In genomic region chr7:125393654-125394346, GRCm38 (mm10) we compare ENCODE assay signal across 8 mouse cellular contexts. TPM values are rescaled to one million over a fixed set of nuclear protein-coding genes. Genes with fewer than 3 reads are reported as not detected.
DNase-seq lines count a peak whose midpoint lies in the region; ATAC-seq and TF ChIP-seq lines count a peak whose summit lies in the region.

No protein-coding gene starts in this region.

- TF ChIP-seq CTCF in lung, postnatal 0 days (IDR thresholded peaks at IDR 0.05): peak; percentile 99

- peak overlapping the region; percentile 34 for H3K4me3 ChIP-seq in hindbrain, embryonic 11.5 days (ENCODE audit: low read depth, low read length)
- 0 out of 2 replicates have a peak overlapping the region, but pooled peaks have one; percentile 23 for H3K4me3 ChIP-seq in lung, postnatal 0 days (ENCODE audit: low read depth, low read length)

- peak overlapping the region; percentile 61 for H3K9ac ChIP-seq in hindbrain, embryonic 11.5 days (ENCODE audit: low read depth, low read length)
- H3K9ac ChIP-seq in lung, postnatal 0 days (replicated peaks; ENCODE audit: low read depth): no peak overlapping the region

- H3K36me3 ChIP-seq in hindbrain, embryonic 11.5 days (ENCODE audit: control insufficient read depth, insufficient read depth, low read length): no peaks in the 10 kb centered on the region
- no peaks in the 10 kb centered on the region for H3K36me3 ChIP-seq in lung, postnatal 0 days (ENCODE audit: insufficient read depth, low read length)

- WGBS in hindbrain, embryonic 11.5 days: under 1% methylated on average over 32 of the region's 33 CpGs
- under 1% methylated on average over 33 of the region's 33 CpGs for WGBS in lung, postnatal 0 days

- ATAC-seq in hindbrain, embryonic 11.5 days (ENCODE audit: low FRiP score): peak; percentile 91
- peak; percentile 88 for ATAC-seq in lung, postnatal 0 days

- no peak for TF ChIP-seq EP300 in lung, postnatal 0 days (IDR thresholded peaks at IDR 0.05)

- no peaks in the 10 kb centered on the region; the same call in 1 of the 2 replicates for H3K4me1 ChIP-seq in hindbrain, embryonic 11.5 days (replicated peaks; ENCODE audit: control insufficient read depth, insufficient read depth, low read length)
- 0 out of 2 replicates have a peak, but pooled peaks cover 4% of the 10 kb centered on the region for H3K4me1 ChIP-seq in lung, postnatal 0 days (ENCODE audit: insufficient read depth, low read depth, low read length)

- no peaks in the 10 kb centered on the region for H3K9me3 ChIP-seq in hindbrain, embryonic 11.5 days (ENCODE audit: control insufficient read depth, low read length)
- H3K9me3 ChIP-seq in lung, postnatal 0 days (ENCODE audit: low read length): no peaks in the 10 kb centered on the region

- no peaks in the 10 kb centered on the region; the same call in 1 of the 2 replicates for H3K27me3 ChIP-seq in hindbrain, embryonic 11.5 days (ENCODE audit: control insufficient read depth, insufficient read depth, low read length)
- H3K27me3 ChIP-seq in lung, postnatal 0 days (replicated peaks; ENCODE audit: insufficient read depth, low read length): no peaks in the 10 kb centered on the region

- peak; percentile 91 for DNase-seq in Muller cell, postnatal 12 days (ENCODE audit: inconsistent ontology term)
- DNase-seq in cerebellum, adult 9-10 months: peak; percentile 95
- peak; percentile 90 to 99 for DNase-seq in frontal cortex, adult 2 months (ENCODE audit: extremely low spot score in 1 of 2, low spot score in 1 of 2)
- peak; percentile 98 for DNase-seq in hindbrain, embryonic 11.5 days (ENCODE audit: low spot score)
- DNase-seq in layer of hippocampus, postnatal 10 days (ENCODE audit: low spot score in 2 of 2): peak; percentile 99
- DNase-seq in lung, postnatal 0 days (ENCODE audit: low spot score): peak; percentile 93
- DNase-seq in ovary, postnatal 14 days (ENCODE audit: low spot score): peak; percentile 98
- peak; percentile 72 to 88 for DNase-seq in thymus, postnatal 10 days (ENCODE audit: low spot score in 2 of 2)

- H3K4me2 ChIP-seq in hindbrain, embryonic 11.5 days (replicated peaks; ENCODE audit: low read depth, low read length): peak overlapping the region; percentile 71
- H3K4me2 ChIP-seq in lung, postnatal 0 days (replicated peaks; ENCODE audit: low read depth, low read length): peak overlapping the region; percentile 58

- no peak overlapping the region for H3K27ac ChIP-seq in hindbrain, embryonic 11.5 days (ENCODE audit: low read depth, low read length)
- H3K27ac ChIP-seq in lung, postnatal 0 days (ENCODE audit: low read length): no peak overlapping the region

RNA-seq across cellular contexts. Expression of gene Kdm8, which starts 50.7 kb away (rescaled TPM):
- 5.1 and 6.0 TPM in 2 replicates for polyA plus RNA-seq in frontal cortex, adult 2 months (2012; rRNA removed)
- polyA plus RNA-seq in hindbrain, embryonic 11.5 days (2014; fragmentation: Nextera tagmentation; extraction: Ambion mirVana): 8.3 and 10.9 TPM in 2 replicates
- 1 to 10 TPM; 3.3 to 3.9 TPM for total RNA-seq in layer of hippocampus, postnatal 10 days (2021)
- polyA plus RNA-seq in lung, postnatal 0 days (2015; fragmentation: Nextera tagmentation; extraction: Ambion mirVana): 4.2 and 5.6 TPM in 2 replicates
